Mouse (Mus musculus) heart, postnatal 0 days (tissue): Measurements from ENCODE around the gene Yju2. TPM values are rescaled to one million over a fixed set of nuclear protein-coding genes. Genes with fewer than 3 reads are reported as not detected.
A peak's percentile ranks its signal among the peaks of the same experiment; 100 is the strongest.

Source experiments
- ATAC-seq: fragments of 200-750 bp; cut with Nextera tagmentation; 2 replicates; pipeline ENCODE4 v1.8.0; 2017; ENCODE audit warnings: low read depth, moderate number of reproducible peaks, moderate library complexity; ENCODE audit not compliant: insufficient read depth
- DNase-seq: peaks from one replicate; pipeline ENCODE4 v3.0.0-alpha.2; 2016; ENCODE audit warnings: low spot score
- H3K27ac ChIP-seq: fragments of 300-500 bp; sonication (generic); 2 replicates; pipeline ENCODE4 v1.5.1; 2014; ENCODE audit warnings: low read depth, mild to moderate bottlenecking
- H3K27me3 ChIP-seq: fragments of 300-500 bp; sonication (generic); 2 replicates; pipeline ENCODE4 v1.6.1; 2014; ENCODE audit warnings: low read length, mixed read lengths; ENCODE audit not compliant: control insufficient read depth, insufficient read depth
- H3K36me3 ChIP-seq: fragments of 300-500 bp; sonication (generic); replicated peaks from 2 replicates; pipeline ENCODE4 v1.6.1; 2014; ENCODE audit warnings: low read length, mixed read lengths; ENCODE audit not compliant: control insufficient read depth, insufficient read depth
- H3K4me1 ChIP-seq: fragments of 300-500 bp; sonication (generic); 2 replicates; pipeline ENCODE4 v1.6.1; 2014; ENCODE audit warnings: antibody characterized with exemption; ENCODE audit not compliant: control insufficient read depth, insufficient read depth
- H3K4me2 ChIP-seq: fragments of 300-500 bp; sonication (generic); 2 replicates; pipeline ENCODE4 v1.6.1; 2014; ENCODE audit warnings: low read depth, mild to moderate bottlenecking, low read length, moderate library complexity
- H3K4me3 ChIP-seq: fragments of 300-500 bp; sonication (generic); 2 replicates; pipeline ENCODE4 v1.5.1; 2014; ENCODE audit warnings: low read depth, low read length
- H3K9ac ChIP-seq: fragments of 300-500 bp; sonication (generic); replicated peaks from 2 replicates; pipeline ENCODE4 v1.6.1; 2014; ENCODE audit warnings: low read depth, low read length, mixed read lengths
- H3K9me3 ChIP-seq: fragments of 300-500 bp; sonication (generic); replicated peaks from 2 replicates; pipeline ENCODE4 v1.6.1; 2016; ENCODE audit warnings: low read length; ENCODE audit not compliant: control insufficient read depth
- CTCF ChIP-seq: IDR thresholded peaks from 2 replicates; pipeline ENCODE4 v1.5.1; 2016; ENCODE audit warnings: antibody characterized with exemption, control low read depth, low read depth
- EP300 ChIP-seq: IDR thresholded peaks from 2 replicates; pipeline ENCODE4 v1.6.1; 2016; ENCODE audit warnings: antibody characterized with exemption, low read depth
- whole genome bisulfite sequencing: fragments of 180-500 bp; shearing (Covaris S2); extraction: QIAGEN DNeasy Blood & Tissue Kit; methylation state at CpG from one replicate; pipeline ENCODE4 v1.1.7; 2014; 5-methylcytosine and 5-hydroxymethylcytosine counted together
- polyA plus RNA-seq: library from polyadenylated mRNA; unstranded; fragments of >200 nt; fragmentation: Nextera tagmentation; extraction: Ambion mirVana; gene quantifications from 2 replicates; pipeline ENCODE4 v1.2.1, GENCODE M21; 2015
- total RNA-seq: library from RNA; depleted of rRNA; stranded (reverse); fragments of >200 nt; gene quantifications from 2 replicates; pipeline ENCODE4 v1.2.3, GENCODE M21; 2014; ENCODE audit warnings: low replicate concordance

Yju2 gene
- total and polyA plus RNA-seq, 2 experiments from 2014 or later = 6.4 to 12.8 TPM

DNA sequence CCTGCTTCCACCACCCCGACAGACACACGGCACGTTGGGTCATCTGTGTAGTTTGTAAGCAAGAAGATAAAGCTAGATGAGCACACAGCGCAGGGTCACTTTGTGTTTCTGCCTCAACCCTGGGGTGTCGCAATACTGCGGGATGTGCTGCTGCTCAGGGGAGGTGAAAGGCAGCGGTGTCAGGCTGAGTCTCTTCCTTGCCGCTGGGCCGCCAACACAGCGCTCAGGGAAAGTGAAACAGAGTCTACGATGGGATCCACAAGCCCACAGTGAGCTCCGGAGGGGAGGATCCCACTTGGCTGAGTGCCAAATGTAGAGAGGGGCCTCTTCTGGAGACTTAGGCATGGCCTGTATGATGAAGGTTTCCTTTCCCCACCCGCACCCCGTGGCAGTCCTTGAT lies 4.3 kb downstream of the Yju2 start:
- H3K4me3 ChIP-seq = no peak overlapping the region
- H3K9me3 ChIP-seq = no peaks in the 10 kb centered on the region
- no peak for ATAC-seq
- TF ChIP-seq CTCF (no peak), EP300 (no peak)
- no peak overlapping the region for H3K27ac ChIP-seq
- 67% methylated on average over 14 of the region's 14 CpGs for WGBS
- no peak overlapping the region for H3K4me2 ChIP-seq
- DNase-seq = no peak
- H3K9ac ChIP-seq = no peak overlapping the region
- H3K27me3 ChIP-seq = no peaks in the 10 kb centered on the region
- H3K4me1 ChIP-seq = peaks cover 4% of the 10 kb centered on the region; the same call in 1 of the 2 replicates
- H3K36me3 ChIP-seq = peaks cover 61% of the 10 kb centered on the region

DNA sequence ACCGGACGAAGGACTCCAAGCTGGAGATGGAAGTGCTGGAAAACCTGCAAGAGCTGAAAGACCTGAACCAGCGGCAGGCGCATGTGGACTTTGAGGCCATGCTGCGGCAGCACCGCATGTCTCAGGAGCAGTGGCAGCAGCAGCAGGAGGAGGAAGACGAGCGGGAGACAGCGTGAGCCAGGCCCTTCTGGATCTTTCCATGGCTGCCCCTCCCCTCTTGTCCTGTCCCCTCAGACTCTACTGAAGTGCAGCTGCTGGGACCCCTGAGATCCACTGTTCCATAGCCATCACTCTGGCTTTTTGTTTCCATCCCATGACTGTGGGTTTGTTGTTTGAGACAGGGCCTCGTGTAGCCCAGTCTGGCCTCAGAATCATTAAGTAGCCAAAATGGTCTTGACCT lies 5.6 kb downstream of the Yju2 start:
- Histone ChIP-seq H3K4me1 (no peaks in the 10 kb centered on the region), H3K27me3 (no peaks in the 10 kb centered on the region), H3K4me3 (no peak overlapping the region), H3K9me3 (no peaks in the 10 kb centered on the region), H3K27ac (no peak overlapping the region), H3K9ac (no peak overlapping the region), H3K36me3 (peaks cover 61% of the 10 kb centered on the region), H3K4me2 (no peak overlapping the region)
- DNase-seq (no peak), ATAC-seq (no peak)
- WGBS = 98% methylated on average over 10 of the region's 10 CpGs
- TF ChIP-seq CTCF = no peak
- no peak for TF ChIP-seq EP300

DNA sequence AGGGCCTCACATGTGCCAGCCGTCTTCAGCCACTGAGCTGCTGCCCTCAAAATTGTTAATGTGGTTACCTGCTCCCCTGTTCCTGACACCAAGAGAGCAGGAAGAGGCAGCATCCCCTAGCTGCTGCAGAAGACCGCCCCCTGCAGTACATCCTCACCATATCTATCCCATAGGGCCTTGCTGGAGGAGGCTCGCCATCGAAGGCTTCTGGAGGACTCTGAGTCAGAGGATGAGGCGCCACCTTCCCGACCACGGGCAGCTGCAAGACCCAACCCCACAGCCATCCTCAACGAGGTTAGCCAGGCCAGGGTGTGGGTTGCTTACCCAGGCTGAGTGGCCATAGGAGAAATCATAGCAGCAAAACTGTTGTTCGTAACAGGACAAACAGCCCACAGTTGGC lies 6.1 kb downstream of the Yju2 start:
- Histone ChIP-seq H3K4me1 (no peaks in the 10 kb centered on the region), H3K27ac (no peak overlapping the region), H3K4me2 (no peak overlapping the region), H3K9me3 (no peaks in the 10 kb centered on the region), H3K4me3 (no peak overlapping the region), H3K36me3 (peaks cover 61% of the 10 kb centered on the region), H3K9ac (no peak overlapping the region), H3K27me3 (no peaks in the 10 kb centered on the region)
- no peak for ATAC-seq
- 86% methylated on average over 9 of the region's 9 CpGs for WGBS
- DNase-seq = no peak
- TF ChIP-seq EP300 = no peak
- no peak for TF ChIP-seq CTCF

DNA sequence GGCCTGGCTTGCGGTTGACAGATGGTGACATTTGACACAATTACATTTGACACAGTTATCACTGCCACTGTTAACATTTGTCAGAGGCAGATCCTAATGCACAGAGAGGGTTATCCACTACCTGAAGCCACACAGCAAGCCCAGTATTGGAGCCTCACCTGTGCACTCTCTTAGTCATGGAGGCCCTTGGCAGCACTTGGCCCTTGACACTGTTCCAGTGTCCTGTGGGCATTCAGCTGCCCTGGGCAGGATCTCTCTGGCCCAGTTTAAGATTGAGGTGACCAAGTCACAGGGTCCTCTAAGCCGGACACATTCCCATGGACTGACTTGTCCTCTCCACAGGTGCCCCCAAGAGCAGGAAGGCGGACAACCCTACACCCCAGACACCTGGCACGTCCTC lies 8.3 kb downstream of the Yju2 start:
- 94% methylated on average over 4 of the region's 4 CpGs for WGBS

DNA sequence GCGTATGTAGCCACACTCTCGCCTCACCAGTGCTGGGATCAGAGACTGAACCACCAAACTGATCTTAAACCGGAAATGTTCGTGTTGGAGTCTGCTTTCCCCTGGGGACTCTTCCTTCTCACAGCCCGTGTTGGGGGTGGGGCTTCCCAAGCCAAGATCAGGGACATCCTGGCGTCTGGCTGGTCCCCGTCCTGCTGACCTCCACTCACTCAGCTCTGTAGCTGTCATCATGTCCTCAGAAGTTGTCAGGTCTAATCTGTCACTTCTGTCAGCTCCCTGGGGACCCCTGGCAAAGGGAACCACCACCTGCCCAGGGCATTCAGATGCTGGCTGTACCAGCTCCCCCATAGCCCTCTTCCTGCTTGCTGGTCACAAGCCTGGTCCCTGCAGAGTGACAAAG lies 9.3 kb downstream of the Yju2 start:
- H3K27ac ChIP-seq = no peak overlapping the region
- no peak overlapping the region for H3K4me3 ChIP-seq
- 33% methylated on average over 7 of the region's 7 CpGs for WGBS
- no peak for DNase-seq
- no peak overlapping the region; the same call in 1 of the 2 replicates for H3K9ac ChIP-seq
- TF ChIP-seq CTCF (no peak), EP300 (no peak)
- peaks cover 15% of the 10 kb centered on the region for H3K27me3 ChIP-seq
- no peaks in the 10 kb centered on the region for H3K9me3 ChIP-seq
- H3K36me3 ChIP-seq = peaks cover 42% of the 10 kb centered on the region
- ATAC-seq = peak; percentile 24; the same call in 1 of the 2 replicates
- H3K4me1 ChIP-seq = peaks cover 11% of the 10 kb centered on the region; the same call in 1 of the 2 replicates
- H3K4me2 ChIP-seq = no peak overlapping the region

More for the DNA sequence above, 8.3 kb downstream of the Yju2 start:
- DNase-seq = no peak
- TF ChIP-seq CTCF (no peak), EP300 (no peak)
- Histone ChIP-seq H3K9ac (no peak overlapping the region), H3K9me3 (no peaks in the 10 kb centered on the region), H3K4me3 (no peak overlapping the region), H3K27me3 (peaks cover 15% of the 10 kb centered on the region), H3K4me2 (no peak overlapping the region), H3K36me3 (peaks cover 45% of the 10 kb centered on the region), H3K27ac (no peak overlapping the region), H3K4me1 (peaks cover 11% of the 10 kb centered on the region; the same call in 1 of the 2 replicates)
- no peak for ATAC-seq

DNA sequence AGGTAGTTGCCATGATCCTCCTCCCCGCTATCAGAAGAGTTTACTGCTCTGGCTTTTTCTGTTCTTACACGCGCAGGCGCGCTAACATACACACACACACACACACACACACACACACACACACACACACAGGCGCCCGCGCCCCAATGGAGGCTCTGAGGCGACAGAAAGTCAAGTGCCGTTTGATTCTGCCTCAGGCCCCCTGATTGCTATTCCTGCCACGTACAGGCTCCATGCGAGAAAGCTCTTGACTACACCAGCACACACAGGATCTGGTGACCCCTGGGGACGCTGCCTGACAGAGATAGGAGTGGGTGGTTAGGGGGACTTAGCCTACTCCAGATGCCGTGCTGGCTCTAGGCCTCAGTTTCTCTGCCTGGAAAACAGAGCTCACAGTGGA lies 10.7 kb downstream of the Yju2 start:
- Histone ChIP-seq H3K36me3 (peaks cover 32% of the 10 kb centered on the region), H3K9ac (no peak overlapping the region), H3K27me3 (peaks cover 15% of the 10 kb centered on the region), H3K27ac (no peak overlapping the region), H3K4me3 (no peak overlapping the region), H3K4me2 (no peak overlapping the region), H3K9me3 (no peaks in the 10 kb centered on the region), H3K4me1 (peaks cover 11% of the 10 kb centered on the region; the same call in 1 of the 2 replicates)
- DNase-seq = no peak
- 33% methylated on average over 14 of the region's 14 CpGs for WGBS
- ATAC-seq = no peak
- TF ChIP-seq EP300 = no peak
- no peak for TF ChIP-seq CTCF
